Mouse (Mus musculus) ovary, postnatal 36 days (tissue): Measurements from ENCODE around the gene Tm7sf2.
A peak's percentile ranks its signal among the peaks of the same experiment; 100 is the strongest.
"Not testable (repeated sequence)": the region's sequence is repeated elsewhere in the genome, so short reads cannot be mapped to it uniquely, and the experiment has no call there.

Experiments
- DNase-seq: peaks from one replicate; pipeline ENCODE4 v3.0.0; 2022; ENCODE audit warnings: low spot score, mixed read lengths

The Tm7sf2 gene

DNA sequence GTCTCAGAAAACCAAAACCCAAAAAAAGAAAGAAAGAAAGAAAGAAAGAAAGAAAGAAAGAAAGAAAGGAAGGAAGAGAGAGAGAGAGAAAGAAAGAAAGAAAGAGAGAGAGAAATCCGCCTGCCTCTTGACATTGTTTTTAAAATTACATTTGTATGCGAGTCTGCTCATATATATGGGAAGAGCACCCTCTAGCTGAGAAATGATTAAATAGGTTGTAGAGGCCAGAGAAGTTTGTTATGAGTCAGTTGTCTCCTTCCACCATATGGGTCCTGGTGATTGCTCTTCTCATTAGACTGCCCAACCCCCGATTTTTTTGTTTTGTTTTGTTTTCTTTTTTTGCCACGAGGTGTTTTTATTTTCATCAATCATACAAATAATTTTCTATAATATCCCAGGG is 24.1 kb downstream of the Tm7sf2 start:
- not testable (repeated sequence) for DNase-seq

DNA sequence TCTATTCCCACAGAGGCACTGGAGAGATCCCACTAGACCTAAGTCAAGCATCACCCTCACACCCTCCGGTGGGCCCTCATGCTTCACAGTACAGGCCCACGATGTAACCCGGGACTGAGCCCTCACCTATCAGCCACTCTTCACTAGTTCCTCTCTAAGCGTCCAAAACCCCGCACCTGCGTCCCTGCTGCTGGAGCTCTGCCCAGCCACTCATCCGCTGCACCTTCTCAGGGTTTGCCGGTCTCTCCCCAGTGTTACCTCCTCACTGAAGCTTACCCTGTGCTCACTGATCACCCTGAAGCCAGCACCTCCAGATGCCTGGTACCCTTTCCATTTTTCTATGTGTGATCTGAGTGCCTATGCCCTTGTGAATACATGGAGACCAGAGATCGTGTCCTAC is 25.9 kb downstream of the Tm7sf2 start:
- DNase-seq, result no peak

GRCm38 (mm10) chr19:6040002-6040401 is 28.2 kb downstream of the Tm7sf2 start:
- no peak for DNase-seq

GRCm38 (mm10) chr19:6038326-6038725 is 29.8 kb downstream of the Tm7sf2 start:
- DNase-seq, result no peak

DNA sequence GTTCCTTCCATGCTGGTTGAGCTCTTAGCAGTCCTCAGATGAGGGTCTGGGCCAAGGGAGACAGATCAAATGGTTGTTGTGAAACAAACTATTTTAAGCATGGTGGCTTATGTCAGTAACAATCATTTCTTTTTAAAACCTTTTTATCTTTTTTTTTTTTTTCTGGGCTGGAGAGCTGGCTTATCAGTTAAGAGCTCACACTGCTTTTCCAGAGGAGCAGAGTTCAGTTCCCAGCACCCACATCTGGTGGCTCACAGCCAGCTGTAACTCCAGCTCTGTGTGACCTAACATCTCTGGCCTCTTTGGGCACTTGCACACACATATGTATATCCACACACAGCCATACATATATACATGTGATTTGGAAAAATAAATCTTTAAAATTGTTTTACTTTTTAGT is 30.5 kb downstream of the Tm7sf2 start:
- no peak for DNase-seq

DNA sequence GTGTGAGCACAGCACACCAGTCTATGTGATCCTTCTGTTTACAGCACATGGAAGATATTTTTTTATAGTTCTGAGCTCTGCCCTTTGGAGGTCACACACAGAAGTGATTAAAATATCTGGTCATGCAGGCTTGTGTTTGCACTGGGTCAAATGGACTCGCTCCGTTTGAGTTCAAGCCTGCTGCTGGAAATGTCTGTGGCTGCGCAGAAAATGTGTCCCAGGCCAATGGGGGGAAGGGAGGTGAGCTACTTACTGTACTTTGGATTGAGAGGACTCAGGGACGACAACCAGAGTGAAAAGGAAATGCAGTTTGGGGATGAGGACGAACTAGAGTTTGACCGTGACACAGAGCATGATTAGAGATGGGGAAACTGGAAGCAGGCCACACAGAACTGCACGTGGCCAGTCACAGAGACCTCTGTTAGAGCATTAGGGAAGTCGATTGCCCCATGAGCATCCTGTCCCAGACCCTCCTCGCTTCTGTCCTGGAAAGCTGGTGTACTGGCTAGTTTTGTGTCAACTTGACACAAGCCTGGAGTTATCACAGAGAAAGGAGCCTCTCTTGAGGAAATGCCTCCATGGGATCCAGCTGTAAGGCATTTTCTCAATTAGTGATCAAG is 32.1 kb downstream of the Tm7sf2 start:
- no peak for DNase-seq

GRCm38 (mm10) chr19:6030520-6031280 is 37.5 kb downstream of the Tm7sf2 start:
- DNase-seq, result no peak

DNA sequence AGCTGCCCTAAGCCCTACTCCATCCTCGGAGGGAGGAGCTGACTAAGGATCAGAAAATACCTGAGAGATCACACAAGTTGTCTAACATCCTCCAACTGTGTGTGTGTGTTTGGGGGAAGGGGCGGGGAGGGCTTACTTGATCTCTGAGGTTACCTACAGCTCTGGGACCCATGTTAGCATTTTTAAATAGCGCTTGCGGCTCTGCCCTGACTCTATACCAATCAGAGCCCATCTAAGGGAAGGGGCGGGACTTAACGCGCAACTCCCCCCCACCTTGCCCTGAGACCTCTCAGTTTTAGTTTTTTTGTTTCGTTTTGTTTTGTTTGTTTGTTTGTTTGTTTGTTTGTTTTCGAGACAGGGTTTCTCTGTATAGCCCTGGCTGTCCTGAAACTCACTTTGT is 38.7 kb downstream of the Tm7sf2 start:
- DNase-seq, result no peak

DNA sequence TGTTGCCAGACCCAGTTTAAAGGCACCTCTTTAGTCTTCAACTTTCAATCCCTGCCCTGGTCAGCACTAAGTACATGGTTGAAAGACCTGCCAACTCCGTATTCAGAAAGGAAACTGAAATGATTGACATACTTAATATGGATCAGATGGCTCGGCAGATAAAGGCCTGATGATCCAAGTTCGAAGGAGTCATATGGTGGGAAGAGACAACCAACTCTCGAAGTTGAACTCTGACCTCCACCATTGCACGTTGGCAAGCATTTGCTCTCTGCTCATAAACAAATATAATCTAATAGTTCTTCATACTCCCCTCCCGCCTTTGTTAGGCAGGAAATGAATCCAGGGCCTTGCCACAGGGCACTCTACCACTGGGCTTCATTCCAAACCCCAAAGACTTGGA is 39.2 kb downstream of the Tm7sf2 start:
- DNase-seq, result no peak

DNA sequence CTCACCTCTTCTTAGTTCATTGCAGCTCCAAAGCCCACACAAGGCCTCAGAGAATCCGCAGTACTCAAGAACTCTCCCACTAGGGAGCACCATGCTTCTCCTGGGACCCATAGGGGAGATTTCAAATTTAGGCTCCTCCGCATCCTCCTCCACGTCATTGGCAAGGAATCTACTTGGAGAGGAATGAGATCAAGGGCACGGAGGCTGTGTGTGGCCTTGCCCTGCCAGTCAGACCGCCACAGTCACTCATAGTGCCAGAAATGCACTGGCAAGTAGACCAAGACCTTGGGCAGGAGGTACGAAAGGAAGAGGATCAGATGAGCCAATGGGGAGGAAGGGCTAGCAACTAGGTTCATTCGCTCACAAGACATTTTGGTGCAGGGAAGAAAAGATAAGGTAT is 44.2 kb downstream of the Tm7sf2 start:
- peak; percentile 17 for DNase-seq

DNA sequence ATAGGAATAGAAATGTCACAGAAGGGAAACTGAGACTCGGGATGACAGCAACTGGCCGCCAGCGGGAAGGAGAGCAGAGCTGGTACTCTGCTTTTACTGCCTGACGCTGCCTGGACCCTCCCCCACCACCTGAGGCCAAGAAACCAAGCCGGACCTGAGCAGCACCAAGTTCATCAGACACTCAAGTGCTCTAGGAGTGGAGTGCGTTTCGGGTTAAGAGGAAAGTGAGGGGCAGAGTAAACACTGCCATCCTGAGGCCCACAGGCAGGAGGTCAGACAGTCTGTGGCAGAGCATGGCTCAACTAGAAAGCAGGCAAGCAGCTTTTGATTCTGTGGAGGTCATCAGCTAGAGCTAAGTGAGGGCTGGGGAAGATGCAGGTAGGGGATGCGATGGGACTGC is 45.1 kb downstream of the Tm7sf2 start:
- DNase-seq, result no peak

DNA sequence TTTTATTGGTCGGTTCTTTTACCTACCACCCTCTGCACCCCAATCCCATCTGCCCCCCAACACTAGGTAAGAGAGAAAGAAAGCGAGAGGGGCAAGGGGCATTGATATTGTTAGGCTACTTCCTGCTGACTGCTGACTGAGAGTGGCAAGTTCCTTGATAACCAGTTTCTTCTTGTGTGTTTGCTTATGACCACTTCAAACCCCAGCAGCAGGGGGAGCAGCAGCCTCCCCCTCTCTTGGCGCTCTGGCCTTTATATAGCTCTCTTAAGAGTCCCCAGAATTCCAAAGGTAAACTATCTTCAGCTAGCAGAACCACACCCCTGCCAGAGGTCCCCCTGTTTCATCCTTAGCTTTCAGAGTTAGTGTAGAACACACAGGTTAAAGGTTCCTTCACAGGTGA is 47.9 kb downstream of the Tm7sf2 start:
- DNase-seq, result no peak

GRCm38 (mm10) chr19:6018142-6019089 is 49.8 kb downstream of the Tm7sf2 start:
- DNase-seq, result peak; percentile 82

DNA sequence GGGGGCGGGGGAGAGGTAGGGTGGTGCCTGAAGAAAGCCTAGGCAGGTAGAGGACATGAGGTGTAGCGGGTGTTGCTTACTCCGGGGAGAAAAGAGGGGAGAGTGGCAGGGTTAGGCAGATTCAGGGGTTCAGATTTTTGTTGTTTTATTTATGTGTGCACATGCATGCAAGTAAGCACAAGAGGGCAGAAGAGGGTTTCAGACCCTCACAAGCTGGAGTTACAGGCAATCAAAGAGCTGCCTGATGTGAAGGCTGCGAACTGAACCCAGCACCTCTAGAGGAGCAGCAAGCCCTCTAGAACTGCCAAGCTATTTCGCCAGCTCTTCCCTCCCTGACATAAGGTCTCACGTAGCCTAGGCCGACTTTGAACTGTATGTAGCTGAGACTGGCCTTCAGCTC is 51.6 kb downstream of the Tm7sf2 start:
- no peak for DNase-seq

DNA sequence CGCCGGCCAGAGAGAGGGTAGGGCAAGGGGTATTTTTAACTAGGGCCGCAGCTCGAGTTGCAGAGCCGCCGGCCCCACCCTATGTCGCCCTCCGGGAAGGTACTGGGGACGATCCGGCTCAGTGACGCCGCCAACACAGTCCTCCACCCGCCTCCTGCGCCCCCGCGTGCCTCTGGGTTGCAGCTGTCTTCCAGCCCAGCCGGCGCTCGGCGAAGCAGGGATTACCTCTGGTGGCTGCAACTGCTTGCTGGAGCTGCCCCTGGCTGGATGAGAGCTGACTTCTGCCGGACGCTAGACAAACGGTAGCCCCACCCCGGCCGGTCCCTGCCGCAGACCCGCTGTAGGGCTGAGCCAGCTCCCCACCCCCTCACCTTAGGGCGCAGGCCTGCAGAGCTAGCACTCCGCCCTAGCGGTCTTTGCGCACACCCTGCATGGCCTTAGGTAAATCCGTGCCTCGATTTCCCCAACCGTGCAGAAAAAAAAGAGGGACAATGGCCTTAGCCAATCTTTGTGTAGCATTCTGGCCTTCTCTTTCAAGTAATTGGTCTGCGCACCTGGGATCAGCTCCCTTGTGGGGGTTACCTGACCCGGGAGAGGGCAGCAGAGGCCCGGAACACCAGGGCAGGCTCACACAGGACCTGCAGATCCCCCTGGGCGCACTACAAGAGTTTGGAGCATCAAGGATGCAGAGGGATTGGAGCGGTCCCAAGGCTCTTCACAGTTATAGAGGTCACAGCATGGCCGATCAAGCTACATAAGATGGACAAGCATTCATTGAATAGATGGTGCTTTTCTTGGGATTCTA is 52.5 kb downstream of the Tm7sf2 start, which contains the start of gene Capn1:
Gene Capn1, minus strand, starts transcription at position 387 of the 805 bp plus-strand sequence.
- DNase-seq, result peak; percentile 77

DNA sequence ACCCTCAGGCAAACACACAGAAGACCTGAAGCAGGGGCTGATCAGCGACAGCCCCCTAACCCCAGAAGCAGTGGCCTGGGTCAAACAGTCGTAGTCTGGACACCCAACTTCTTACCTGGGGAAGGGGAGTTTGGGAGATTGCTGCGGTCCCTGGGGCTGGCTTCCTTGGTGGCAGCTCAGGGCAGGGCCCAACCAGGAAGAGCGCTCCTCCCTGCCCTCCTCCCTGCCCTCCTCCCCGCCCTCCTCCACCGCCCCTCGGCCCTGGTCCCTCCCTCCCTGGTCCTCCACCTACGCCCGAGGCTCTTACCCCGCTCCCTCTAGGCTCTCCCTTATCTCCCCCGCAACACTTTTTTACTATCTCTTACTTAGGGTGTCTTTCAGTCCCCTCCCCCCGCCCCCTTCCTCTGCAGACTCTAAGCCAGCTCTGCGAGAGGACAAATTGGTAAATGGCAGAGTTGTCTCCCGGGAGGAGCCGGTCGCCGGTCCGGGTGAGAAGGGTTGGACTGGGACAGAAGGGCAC is 53.1 kb downstream of the Tm7sf2 start:
- peak; percentile 55 for DNase-seq

GRCm38 (mm10) chr19:6013691-6014090 is 54.5 kb downstream of the Tm7sf2 start:
- DNase-seq, result no peak
